Mouse (Mus musculus): ENCODE results near the gene Cpsf4.

GRCm38 (mm10) chr5:145167306-145167661, 271 bp downstream of the Cpsf4 start:
- TF ChIP-seq CTCF (IDR thresholded peaks at IDR 0.05) (no peak), POLR2A (IDR thresholded peaks at IDR 0.05; ENCODE audit: insufficient read depth, low read depth, low read length) (no peak), EP300 (IDR thresholded peaks at IDR 0.05; ENCODE audit: insufficient read depth, low read depth, low read length) (no peak)
